Mouse (Mus musculus) kidney, postnatal 36 days (tissue): ENCODE results near the gene Cdk12.
"Not testable (repeated sequence)": the region's sequence is repeated elsewhere in the genome, so short reads cannot be mapped to it uniquely, and the experiment has no call there.

Experiments
- DNase-seq, 2 experiments: peaks; one replicate each; pipeline ENCODE4 v3.0.0; 2021 to 2022; ENCODE audit warnings: mixed read lengths in 2 of 2

Gene Cdk12

DNA sequence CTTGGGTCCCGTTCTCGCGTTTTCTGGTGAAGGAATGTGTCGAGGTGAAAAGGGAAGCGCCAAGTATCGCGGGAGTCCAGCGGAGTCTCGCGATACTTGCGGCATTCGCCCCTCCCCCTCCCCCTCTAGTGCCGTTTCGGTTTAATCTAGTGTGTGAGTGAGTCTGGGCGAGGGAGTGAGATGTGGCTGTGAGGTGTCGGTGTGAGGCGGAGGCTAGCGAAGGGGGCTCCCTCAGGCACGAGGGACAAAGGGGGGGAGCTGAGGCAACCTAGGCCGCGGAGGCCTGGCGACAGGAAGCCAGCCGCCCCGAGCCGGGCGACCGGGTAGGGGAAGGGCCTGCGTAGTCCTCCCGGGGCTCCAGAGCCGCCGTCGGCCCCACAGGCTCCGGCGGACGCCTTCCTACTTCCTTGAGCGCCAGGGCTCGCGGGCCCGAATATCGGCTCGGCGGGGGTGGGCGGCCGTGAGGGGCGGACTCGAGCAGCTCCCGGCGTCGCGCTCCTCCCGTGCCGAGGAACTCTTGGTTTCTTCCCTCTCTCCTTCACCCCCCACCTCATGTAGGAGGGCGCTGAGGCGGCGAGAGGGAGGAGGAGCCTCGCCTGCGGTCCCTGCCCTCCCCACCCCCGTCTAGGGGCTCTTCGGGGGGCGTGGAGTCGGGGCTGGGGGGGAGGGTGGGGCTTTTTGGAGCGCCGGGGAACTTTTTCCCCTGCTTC lies at the start of gene Cdk12:
Cdk12 (plus strand) TSS at position 419 of the 710 bp plus-strand sequence.
- DNase-seq, result peak; percentile 97 to 98

DNA sequence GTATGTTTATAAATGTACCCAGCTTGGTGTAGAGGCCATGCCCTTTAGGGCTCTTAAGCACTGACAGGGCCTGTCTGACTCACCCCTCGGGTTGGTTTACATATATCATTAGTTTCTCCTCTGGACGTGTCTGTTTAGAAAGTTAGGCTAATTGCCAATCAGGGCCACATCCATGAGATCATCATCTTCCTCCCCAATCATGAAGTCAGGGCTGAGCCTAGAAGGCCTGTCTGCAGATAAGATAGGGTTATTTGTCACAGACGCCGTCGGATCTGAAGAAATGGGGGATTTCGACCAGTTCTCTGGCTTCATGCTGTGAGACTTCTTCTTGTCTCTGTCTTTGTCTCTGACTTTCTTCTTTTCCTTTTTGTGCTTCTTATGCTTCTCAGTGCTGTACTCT lies 47.8 kb upstream of the Cdk12 start:
- DNase-seq, result no peak

DNA sequence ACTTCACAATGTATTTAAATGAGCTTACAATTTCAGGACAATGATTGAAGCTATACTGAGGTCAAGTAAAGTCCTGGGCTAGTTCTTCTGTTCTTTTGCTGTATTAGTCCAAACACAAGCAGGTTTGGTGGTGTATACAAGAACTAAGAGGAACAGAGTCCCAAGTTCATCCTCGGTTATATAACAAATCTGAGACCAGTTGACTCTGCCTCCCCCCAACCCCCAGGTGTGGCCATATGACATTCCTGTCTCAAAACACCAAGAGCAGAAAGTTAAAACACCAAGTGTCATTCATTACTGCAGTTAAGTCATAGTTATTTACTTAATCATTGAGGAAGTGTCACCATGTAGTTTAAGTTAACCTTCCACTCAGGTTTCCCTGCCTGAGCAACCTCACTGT lies 34.5 kb upstream of the Cdk12 start:
- DNase-seq, result peak; percentile 38 to 52

DNA sequence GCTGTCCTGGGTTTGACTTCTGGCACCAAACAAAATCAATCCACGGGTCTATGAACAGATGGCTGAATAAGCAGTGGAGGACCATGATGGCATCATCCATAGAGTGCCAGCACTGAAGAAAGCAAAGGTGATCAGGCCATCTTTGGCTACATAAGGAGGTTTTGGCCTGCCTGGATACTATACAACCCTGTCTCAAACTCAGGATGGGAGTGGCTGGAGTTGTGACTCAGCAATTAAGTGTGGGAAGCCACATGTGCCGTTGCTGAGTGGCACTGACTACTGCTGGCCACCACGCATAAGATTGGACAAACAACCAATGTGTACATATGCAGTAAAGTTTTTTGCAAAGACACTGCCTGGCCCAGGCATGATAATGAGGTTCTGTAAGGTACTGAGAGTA lies 20.7 kb upstream of the Cdk12 start:
- not testable (repeated sequence) for DNase-seq

DNA sequence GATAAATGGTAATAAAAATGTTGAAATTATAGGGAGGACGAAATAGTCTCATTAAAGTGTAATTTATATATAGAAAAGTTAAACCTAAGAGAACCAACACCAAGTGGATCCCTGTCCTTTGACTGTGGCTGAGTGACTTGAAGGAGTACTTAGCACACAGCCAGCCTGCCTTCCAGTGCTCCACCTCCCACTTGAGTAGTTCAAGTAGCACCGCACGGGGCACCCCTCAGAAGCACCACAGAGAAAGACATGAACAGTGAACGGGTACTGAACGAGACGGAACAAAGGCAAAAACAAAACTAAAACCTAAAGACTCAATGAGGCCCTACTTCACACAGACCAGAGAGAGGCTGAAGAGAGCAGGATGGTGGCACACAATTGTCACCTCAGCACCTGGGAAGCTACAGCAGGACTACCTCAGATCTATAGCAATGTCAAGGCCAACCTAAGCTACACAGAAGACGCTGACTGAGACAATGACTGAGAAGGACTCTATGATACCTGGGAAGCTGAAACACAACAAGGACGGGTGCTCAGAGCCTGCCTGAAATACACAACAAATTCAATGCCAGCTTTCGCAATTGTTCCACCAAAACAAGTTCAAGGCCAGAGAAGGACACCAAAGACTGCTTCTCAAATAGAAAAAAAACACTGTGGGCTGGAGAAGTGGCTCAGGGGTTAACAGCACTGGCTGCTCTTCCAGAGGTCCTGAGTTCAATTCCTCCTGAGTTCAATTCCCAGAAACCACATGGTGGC lies 15.0 kb upstream of the Cdk12 start:
- no peak for DNase-seq

DNA sequence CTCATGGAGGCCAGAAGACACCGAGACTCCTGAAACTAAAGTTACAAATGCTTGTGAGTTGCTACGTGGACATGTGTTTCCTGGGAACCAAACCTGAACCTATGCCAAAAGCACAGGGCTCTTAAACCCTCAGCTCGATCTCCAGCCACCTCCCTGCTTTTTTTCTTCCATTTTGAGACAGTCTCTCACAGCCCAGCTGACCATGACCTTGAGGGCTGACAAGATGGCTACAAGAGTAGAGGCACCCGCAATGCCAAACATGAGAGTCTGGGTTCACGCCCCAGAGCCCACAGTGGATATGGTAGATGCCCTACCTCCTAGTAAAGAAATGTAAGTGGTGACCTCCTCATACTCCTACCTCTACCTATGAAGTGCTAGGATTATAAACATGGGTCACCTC lies 12.0 kb upstream of the Cdk12 start:
- no peak for DNase-seq

DNA sequence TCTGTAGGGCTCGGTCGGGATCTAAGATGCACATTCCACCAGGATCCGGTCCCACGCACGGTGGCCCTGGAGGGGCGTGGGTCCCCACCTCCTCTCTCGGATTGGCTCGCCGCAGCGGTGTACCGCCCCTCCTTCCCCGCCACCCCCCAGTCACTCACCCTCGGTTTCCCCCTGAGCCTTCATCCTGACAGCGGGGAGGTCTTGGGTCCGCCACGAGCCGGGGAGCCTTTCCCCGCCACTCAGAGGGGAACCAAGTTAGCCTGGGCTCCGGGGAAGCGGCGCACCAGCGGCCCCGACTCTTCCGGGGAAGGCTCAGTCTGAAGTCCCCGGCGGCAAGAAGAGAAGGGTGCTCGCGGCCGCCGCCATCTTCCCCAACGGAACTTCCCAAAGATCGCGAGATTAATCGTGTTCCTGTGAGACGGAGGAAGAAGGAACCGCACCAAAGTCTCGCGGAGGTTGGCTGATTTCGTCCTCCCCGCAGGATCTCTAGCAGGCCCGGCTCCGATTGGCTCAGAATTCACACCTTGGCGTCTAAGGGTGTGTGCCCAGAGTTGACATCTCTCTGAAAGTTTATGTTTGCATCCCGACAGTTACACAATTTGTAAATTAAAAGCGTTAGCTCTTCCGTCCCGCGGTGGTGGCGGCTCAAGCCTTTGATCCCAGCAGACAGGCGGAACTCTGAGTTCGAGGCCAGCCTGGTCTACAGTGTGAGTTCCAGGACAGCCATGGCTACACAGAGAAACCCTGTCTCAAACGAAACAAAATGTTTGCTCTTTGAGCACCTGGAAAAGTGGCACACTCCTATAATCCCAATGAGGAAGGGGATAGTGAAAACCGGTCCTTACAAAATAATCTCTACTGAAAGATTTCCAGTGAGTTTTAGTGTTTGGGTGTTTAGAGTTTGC lies 9.7 kb upstream of the Cdk12 start, which contains the start of gene Med1:
Med1 (minus strand) TSS at position 393 of the 905 bp plus-strand sequence.
- peak; percentile 95 to 98 for DNase-seq

DNA sequence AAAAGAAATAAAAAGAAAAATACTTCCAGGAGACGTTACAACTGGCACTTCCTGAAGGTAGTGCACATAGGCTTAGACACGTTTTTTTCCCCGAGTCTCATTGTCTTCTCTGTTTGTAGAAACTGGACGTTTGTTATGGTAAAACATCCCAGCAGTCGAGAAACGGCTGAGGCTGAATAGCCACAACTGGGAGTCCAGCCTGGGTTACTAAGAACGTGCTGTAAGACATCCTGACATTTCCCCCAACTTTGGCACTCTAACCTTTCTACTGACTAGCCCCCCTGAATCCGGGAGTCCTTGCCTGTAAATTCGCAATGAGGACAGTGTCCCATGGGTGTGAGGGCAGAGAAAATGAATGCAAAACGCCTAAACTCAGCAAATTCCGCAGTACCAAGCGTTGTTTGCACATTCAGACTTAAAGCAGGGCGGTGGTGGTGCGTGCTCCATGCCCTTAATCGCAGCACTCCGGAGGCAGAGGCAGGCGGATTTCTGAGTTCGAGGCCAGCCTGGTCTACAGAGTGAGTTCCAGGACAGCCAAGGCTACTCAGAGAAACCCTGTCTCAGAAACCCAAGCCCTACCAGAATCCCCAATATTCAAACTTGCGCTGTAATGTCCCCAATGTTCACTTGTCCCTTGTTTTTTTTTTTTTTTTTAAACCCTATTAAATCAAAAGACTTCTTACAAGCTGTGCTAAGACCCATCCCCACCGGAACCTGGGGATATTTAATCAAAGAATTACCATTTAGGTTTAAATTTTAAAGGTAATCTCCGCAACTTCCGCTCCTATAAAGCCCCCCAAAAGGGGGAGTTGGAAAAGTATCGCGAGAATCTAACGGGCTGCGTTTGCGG lies 843 bp upstream of the Cdk12 start:
- peak; percentile 22 to 43 for DNase-seq

DNA sequence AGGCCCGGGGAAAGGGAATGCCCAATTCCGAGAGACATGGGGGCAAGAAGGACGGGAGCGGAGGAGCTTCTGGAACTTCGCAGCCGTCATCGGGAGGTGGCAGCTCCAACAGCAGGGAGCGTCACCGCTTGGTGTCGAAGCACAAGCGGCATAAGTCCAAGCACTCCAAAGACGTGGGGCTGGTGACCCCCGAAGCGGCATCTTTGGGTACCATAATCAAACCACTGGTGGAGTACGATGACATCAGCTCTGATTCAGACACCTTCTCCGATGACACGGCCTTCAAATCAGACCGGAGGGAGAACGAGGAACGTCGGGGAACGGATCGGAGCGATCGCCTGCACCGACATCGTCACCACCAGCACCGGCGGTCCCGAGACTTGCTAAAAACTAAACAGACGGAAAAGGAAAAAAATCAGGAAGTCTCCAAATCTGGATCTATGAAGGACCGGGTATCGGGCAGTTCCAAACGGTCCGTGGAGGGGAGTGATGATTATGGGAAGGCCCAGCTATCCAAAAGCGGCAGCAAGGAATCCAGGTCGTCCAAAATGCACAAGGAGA lies 572 bp downstream of the Cdk12 start:
- DNase-seq, result no peak

DNA sequence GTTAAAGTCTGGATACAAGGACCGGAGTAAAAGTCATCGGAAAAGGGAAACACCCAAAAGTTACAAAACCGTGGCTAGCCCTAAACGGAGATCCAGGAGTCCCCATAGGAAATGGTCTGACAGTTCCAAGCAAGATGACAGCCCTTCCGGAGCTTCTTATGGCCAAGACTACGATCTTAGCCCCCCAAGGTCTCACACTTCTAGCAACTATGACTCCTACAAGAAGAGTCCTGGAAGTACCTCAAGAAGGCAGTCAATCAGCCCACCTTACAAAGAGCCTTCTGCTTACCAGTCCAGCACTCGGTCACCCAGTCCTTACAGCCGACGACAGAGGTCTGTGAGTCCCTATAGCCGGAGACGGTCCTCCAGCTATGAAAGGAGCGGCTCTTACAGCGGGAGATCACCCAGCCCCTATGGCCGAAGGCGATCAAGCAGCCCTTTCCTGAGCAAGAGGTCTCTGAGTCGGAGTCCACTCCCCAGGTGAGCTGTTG lies 1.1 kb downstream of the Cdk12 start:
- peak; percentile 19 to 51 for DNase-seq

DNA sequence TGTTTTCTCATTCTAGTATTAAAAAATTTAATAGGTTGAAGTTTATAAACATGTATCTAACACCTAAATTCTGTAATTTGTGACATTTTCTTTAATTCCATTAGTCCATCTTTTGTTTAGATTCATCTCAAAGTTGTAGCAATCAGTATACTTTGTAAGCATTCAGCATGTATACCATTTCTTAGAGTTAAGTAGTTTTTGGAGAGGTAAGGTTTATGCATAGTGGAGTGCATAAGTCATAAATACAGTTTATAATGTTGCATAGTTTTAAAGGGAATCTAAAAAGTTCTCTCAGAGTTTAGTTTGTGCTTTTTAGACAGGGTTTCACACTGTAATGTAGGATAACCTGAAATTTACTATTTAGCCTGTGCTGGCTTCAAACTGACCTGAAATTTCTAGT lies 2.6 kb downstream of the Cdk12 start:
- DNase-seq, result no peak

DNA sequence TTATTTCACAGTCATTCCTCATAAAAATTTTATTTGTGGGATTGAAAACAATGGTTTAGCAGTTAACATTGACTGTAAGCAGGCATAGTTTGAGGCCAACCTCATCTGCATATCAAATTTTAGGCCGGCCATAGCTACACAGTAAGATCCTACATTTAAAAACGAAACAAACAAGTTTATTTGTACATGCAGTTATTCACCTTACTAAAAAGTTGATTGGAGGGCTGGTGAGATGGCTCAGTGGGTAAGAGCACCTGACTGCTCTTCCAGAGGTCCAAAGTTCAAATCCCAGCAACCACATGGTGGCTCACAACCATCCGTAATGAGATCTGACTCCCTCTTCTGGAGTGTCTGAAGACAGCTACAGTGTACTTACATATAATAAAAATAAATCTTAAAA lies 3.4 kb downstream of the Cdk12 start:
- peak; percentile 19 to 43 for DNase-seq

DNA sequence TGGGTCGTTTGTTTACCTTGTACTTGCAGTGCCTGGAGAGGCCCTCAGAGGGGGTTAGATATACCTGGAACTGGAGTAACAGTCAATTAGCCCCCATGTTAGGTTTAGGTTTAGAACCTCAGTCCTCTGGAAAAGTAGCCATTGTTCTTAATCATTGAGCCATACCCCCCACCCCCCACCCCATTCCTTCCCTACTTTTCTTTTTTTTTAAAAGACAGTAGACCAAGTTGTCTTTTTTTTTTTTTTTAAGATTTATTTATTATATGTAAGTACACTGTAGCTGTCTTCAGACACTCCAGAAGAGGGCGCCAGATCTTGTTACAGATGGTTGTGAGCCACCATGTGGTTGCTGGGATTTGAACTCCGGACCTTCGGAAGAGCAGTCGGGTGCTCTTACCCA lies 6.8 kb downstream of the Cdk12 start:
- not testable (repeated sequence) for DNase-seq

DNA sequence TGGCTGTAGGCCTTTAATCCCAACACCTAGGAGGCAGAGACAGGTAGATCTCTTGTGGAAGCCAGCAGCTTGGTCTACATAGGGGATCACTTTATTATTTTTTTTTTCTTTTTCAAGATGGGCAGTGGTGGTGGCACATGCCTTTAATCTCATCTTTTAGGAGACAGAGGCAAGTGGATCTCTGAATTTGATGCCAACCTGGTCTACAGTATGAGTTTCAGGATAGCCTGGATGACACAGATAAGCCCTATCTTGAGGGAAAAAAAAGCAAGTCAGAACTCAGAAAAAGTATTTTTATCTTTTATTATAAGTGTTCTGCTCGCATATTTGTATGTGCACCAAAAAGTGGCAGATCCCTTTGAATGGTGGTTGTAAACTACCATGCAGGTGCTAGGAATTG lies 10.5 kb downstream of the Cdk12 start:
- DNase-seq, result no peak

DNA sequence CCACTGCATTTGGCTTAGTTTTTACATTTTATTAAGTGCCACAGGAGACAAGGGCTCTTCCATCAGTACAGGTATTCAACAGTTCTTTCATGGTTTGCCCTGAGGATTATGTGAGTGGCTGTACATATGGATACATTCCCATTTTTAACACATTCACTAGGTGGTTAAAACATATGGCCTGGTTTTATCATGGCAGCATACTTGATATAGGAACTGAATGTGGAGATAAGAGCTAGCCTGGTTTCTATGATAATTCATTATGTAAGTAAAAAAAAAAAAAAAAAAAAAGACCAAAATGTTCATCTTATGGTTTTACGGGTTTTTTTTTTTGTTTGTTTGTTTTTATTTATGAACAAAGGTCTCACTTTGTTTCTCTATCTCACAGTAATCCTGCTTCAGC lies 23.5 kb downstream of the Cdk12 start:
- DNase-seq, result no peak

DNA sequence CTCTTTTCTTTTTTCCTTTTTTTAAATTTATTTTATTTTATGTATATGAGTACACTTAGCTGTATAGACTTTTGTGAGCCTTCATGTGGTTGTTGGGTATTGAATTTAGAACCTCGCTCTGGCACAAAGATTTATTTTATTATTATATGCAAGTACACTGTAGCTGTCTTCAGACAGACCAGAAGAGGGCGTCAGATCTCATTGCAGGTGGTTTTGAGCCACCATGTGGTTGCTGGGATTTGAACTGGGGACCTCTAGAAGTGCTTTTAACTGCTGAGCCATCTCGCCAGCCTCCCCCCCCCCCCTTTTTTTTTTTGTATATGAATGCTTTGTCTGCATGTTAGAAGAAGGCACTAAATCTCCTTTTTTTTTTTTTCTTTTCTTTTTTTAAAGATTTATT lies 35.6 kb downstream of the Cdk12 start:
- DNase-seq, result no peak

DNA sequence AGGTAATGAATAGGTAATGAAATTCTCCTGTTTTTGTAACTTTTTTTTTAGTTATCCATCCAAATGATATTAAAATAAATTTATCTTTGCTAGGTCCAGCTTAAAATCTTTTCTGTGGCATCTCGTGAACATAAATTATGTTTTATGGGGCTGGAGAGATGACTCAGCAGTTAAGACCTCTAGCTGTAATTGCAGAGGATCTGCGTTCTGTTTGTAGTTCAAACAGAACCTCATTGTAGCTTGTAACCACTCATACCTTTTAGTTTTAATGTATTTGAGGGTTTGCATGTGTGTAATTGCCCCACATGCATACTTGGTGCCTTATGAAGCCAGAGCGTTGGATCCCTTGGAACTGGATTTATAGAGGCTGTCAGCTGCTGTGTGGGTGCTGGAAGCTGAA lies 36.1 kb downstream of the Cdk12 start:
- no peak for DNase-seq

DNA sequence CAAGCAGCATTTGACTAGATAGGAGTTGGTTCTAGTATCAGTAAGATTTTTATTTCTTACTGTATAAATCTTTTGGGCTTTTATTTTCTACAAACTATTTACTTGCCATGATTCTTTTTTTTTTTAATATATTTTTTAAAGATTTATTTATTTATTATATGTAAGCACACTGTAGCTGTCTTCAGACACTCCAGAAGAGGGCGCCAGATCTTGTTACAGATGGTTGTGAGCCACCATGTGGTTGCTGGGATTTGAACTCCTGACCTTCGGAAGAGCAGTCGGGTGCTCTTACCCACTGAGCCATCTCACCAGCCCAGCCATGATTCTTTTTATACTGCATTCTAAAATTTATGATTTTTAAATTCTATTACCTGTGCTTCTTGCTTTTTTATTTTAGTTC lies 40.1 kb downstream of the Cdk12 start:
- not testable (repeated sequence) for DNase-seq

DNA sequence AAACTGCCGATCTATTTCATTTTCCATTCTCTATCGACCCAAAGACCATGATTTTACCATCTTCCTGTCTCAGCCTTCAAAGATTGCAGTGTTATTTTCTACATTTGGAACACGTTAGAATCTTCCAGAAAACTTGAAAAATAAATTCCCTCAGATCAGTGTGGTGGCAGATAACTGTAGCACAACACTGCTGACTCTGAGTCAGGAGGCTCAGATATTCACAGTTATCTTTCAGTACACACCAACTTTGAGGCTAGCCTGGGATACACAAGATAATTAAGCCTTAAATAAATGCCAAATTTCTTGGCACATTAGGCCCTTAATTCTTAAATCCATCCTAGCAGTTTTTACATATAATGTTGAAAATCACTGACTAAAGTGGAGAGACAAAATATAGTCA lies 41.6 kb downstream of the Cdk12 start:
- DNase-seq, result no peak

DNA sequence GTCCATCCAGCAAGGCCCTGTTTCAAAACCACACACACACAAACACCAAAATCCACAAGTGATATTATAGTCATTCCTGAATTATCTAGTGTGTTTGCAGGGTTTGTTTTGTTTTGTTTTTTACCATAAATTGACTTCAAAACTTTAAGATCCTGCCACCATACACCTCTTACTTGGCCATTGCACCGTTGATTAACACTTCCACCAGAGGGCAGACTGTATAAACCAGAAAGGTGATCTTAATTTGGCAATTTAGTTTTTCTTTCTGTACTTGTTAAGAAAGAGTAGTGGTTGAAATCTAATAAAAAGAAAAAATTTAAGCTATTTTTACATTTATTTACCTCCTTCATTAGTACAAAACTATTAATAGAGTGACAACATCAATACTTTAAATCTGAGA lies 44.5 kb downstream of the Cdk12 start:
- peak in 1 of 2 experiments; percentile 22 for DNase-seq

DNA sequence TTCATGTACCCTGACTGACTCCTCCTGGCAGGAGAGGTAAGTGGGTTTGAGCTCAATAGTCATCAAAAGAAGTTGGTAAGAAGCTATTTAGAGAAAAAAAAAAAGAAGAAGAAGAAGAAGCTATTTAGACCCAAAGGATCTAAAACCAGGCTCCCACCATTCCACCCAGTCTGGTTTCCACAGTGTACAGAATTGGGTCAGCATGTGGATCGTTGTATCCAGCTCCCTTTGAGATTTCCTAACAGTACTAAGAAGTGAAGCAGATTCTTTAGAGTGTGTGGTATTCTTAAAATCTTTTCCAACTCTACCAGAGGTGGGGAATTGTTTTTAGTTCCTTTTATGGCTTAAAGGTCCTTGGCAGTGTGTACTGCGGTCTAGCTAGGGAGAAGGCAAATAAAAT lies 50.9 kb downstream of the Cdk12 start:
- DNase-seq, result no peak
